Mouse (Mus musculus): ENCODE measurements around the gene Kank1.
A peak's percentile ranks its signal among the peaks of the same experiment; 100 is the strongest.

Gene Kank1

DNA sequence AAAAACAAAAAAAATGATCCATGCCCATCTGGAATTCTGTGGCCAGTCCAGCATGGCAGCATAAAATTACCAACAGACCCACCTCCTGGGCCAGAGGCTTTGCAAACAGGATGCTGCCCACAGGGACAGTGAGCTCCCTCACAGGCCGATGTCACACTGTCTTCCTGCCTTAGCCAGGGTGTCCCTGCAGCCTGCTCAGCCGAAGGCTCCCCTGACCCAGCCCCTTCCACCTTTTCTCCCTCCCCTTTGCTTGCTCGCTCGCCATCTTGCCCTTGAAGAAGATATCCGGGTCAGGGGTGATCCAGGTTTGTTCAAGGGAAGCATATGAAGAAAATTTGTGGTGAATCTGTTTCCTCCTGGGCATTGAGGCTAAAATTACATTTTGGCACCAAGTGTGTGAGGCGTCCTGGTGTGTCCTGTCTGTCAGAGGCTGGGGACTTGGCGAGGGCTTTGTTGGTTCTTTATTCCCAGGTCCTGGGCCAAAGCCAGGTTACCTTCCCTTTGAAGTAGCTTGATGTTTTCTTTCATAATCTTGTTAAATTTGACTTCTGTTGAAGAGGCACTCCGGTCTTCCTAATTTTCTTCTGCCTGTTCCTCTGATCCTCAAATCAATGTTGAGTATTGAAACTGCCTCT lies 121.8 kb downstream of the Kank1 start:
- 0 out of 2 replicates have a peak, but pooled peaks have one; percentile 31 for ATAC-seq (ENCODE audit: insufficient number of reproducible peaks, low FRiP score, low TSS enrichment)

DNA sequence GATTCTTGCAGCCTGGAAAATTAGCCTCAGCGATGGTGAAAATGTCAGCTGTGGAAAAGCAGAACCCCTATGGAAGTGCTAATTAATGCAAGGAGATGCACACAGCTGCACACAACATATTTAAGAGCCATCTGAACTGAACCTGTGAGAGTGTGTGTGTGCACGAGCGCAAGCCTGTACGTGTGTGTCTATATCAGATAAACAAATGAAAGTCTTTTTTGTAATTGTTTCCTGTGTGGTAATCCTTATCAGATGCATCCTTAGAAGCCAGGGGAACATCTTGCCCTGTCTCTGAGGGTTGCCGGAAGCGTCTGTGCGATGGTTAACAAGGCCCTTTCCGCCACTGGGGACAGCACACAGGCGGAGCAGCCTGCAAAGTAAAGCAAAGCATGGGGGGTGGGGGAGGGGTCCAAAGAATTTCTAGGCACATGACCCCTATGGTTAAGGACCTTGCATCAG lies 123.8 kb downstream of the Kank1 start:
- no peak for ATAC-seq (ENCODE audit: insufficient number of reproducible peaks, low FRiP score, low TSS enrichment)

GRCm38 (mm10) chr19:25361956-25362355 lies 125.2 kb downstream of the Kank1 start:
- ATAC-seq (ENCODE audit: insufficient number of reproducible peaks, low FRiP score, low TSS enrichment): no peak

DNA sequence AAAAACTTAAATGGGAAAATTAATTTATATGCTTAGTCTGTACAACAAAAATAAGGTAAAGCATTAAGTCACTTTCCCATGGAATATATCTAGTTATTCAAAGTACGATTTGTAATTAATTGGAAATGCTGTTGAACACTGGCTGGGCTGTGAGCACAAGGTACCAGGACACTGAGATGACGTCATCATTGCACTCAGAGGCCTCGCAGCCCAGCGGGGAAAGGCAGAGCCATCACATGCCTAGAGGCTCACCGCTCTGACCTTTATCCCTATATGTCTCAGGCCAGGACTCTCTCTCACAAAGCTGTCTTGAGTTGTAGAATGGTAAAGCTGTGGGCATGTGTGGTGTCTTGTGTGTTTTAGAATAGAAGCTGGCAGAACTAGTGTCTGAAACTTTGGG lies 128.9 kb downstream of the Kank1 start:
- no peak for ATAC-seq (ENCODE audit: insufficient number of reproducible peaks, low FRiP score, low TSS enrichment)

DNA sequence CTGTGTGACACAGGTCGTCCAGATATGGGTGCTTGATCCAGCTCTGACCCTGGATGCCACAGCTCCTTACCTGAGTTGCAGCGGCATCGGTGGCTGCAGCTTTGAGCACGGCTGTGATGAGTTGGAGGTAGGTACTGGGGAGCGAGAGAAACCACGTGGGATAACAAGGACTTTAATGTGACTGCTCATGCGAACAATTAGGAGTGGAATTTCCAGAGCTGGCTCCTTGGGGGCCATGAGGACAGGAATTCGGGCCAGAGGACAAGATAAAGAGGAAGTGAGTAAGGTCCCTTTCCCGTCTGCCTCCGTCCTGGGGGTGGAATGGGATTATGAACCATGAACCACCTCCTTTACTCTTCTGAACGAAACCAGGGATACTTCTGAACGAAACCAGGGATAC lies 129.8 kb downstream of the Kank1 start:
- no peak for ATAC-seq (ENCODE audit: insufficient number of reproducible peaks, low FRiP score, low TSS enrichment)

- ATAC-seq (ENCODE audit: insufficient number of reproducible peaks, low FRiP score, low TSS enrichment): no peak
Observed at GRCm38 (mm10) chr19:25370428-25370827, 133.7 kb downstream of the Kank1 start.

- ATAC-seq (ENCODE audit: insufficient number of reproducible peaks, low FRiP score, low TSS enrichment): no peak
Observed at GRCm38 (mm10) chr19:25372794-25373193, 136.0 kb downstream of the Kank1 start.

- no peak for ATAC-seq (ENCODE audit: insufficient number of reproducible peaks, low FRiP score, low TSS enrichment)
Observed at GRCm38 (mm10) chr19:25373594-25373993, 136.8 kb downstream of the Kank1 start.

- ATAC-seq (ENCODE audit: insufficient number of reproducible peaks, low FRiP score, low TSS enrichment): no peak
Observed at GRCm38 (mm10) chr19:25374191-25374590, 137.4 kb downstream of the Kank1 start.

DNA sequence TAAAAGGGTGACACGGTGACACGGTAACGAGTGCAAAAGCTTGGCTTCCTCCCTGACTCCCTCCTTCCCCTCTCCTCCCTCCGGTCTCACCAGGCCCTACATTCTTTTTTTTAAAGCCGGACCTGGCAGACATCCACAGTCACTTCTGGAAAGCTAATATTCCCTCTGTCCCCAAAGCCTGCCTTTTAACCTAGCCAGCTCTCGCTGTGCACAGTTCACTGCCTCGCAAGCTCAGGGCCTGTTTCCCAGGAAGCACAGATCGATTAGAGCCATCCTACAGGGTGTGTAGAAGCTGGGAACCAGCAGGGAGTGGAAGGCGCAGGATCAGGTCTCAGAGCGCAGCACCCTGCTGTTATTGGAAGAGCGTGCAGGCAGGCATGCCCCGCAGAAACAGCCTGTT lies 138.2 kb downstream of the Kank1 start:
- ATAC-seq (ENCODE audit: insufficient number of reproducible peaks, low FRiP score, low TSS enrichment): 0 out of 2 replicates have a peak, but pooled peaks have one; percentile 29

DNA sequence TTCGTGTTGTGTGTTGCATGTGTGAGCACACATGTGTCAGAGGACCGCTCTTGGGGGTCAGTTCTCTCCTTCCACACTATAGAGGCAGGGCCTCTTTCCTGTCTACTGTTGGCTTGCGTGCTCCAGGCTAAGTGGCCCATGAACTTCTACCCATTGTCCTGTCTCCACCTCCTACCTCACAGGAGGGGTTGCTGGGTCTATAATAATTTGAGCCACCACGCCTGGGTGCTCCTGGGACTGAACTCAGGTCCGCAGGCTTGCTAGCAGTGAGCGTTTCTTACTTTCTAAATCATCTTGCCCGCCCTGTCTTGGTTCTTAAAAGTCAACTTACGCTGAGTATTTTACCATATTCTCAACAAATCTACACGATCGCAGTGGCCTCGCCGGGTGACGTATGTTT lies 140.1 kb downstream of the Kank1 start:
- ATAC-seq (ENCODE audit: insufficient number of reproducible peaks, low FRiP score, low TSS enrichment): no peak

DNA sequence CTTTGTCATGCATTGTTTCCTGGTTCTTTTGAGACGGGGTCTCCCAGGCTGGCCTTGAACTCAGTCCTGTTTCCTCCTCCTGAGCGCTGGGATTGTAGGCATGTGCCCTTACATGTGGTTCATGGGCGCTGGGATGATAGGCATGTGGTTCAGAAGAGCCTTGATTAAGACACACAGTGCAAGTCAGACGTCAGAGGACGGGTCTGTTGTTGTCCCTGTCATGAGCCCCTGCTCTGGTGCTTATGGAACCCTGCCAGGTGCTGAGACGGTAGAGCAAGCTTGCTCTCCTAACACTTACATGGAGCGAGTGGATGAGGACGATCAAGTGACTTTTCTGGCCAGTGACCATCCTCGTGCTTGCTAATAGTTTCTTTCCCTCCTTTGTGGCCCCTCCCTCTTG lies 143.9 kb downstream of the Kank1 start:
- no peak for ATAC-seq (ENCODE audit: insufficient number of reproducible peaks, low FRiP score, low TSS enrichment)

DNA sequence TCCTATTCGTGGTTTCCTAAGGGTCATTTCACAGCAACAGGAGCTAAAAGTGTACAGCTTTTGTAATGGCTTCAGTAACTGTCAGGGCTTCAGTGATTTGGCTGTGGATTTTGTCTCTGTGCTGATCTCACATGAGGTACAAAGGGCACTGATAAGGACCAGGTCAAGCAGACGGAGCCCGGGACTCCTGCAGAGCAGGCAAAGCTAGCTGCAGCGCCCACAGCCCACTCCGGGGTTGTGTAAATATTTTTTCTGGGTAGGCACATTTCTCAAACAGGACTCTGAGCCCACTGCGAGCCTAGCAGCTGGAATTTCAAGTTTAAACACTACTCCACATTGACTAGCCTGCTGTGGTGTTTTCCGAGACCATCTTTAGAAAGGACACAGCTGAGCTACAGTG lies 145.2 kb downstream of the Kank1 start:
- ATAC-seq (ENCODE audit: insufficient number of reproducible peaks, low FRiP score, low TSS enrichment): no peak

DNA sequence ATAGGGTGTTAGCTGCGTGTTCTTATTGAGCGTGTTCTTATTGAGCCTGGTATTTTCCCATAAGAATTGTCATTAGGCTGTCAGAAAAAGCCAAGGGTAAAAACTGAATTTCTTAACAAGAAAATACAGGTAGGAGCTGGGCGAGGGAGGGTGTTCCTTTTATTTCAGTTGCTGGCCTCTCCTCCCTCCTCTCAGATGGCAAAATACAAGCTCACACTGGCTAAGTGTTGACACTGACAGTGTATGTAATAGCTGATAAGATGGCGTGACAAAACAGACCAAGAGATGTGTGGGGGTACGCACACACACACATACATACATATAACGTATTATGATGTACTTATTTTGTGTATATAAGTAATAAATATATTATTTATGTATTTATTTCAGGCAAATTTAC lies 145.7 kb downstream of the Kank1 start:
- ATAC-seq (ENCODE audit: insufficient number of reproducible peaks, low FRiP score, low TSS enrichment): no peak

- ATAC-seq (ENCODE audit: insufficient number of reproducible peaks, low FRiP score, low TSS enrichment): no peak
Observed at GRCm38 (mm10) chr19:25383386-25384146, 146.8 kb downstream of the Kank1 start.

DNA sequence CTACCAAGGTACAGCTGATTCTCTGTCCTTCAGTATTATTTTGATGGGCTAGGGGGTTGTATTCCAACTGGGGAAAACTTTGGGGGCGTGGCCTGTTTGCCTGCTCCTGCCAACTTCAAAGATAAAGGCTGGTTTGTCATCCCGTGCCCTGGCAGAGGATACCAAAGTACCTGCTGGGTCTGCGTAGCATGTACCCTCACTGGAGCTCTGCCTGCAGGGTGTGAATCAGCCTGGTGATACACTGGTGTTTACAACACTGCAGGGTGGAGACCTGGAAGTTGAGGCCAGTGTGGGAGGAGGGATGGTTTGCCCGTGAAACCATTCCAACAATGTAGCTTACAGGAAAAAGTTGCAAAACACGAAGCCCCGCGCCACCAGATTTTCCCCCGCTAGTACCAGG lies 149.2 kb downstream of the Kank1 start:
- ATAC-seq (ENCODE audit: insufficient number of reproducible peaks, low FRiP score, low TSS enrichment): no peak

- no peak for ATAC-seq (ENCODE audit: insufficient number of reproducible peaks, low FRiP score, low TSS enrichment)
Observed at GRCm38 (mm10) chr19:25386679-25387470, 150.1 kb downstream of the Kank1 start.

GRCm38 (mm10) chr19:25387902-25388301 lies 151.1 kb downstream of the Kank1 start:
- ATAC-seq (ENCODE audit: insufficient number of reproducible peaks, low FRiP score, low TSS enrichment): no peak

DNA sequence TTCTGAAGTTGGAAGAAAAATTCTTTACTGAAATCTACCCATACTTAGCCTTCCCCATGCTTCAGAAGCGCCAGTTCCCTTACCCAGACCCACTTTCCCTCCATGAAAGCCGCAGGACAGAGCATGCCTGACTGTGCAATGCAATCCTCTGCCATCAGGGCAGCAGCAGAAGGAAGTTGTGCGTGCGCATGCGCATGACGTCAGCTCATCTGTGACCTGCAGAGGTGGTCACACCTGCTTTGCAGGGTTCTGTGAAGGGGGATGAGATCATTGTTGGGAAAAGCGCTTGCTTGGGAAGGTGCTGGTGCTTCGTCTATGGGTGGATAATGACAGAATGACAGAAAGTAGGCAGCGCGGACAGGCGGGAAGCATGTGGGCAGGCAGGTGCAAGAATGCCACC lies 155.4 kb downstream of the Kank1 start:
- ATAC-seq (ENCODE audit: insufficient number of reproducible peaks, low FRiP score, low TSS enrichment): no peak

DNA sequence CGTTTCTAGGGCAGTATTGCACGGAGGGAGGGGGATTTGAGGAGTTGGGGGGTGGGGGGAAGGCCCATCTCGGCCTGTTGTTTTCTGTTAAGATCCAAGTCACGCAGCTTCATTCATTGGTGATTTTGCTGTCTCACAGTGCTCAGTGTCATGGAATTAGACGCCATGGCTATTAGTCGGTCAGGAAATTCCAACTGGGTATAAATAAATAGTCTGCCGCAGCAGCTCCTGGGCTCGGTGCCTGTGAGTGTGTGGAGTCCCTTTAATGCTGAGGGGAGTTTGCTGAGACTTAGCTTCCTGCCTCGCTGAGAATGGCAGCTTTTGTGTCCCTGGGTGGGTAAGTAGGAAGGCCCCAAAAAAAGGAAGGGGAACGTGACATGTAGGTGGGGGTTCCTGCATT lies 158.3 kb downstream of the Kank1 start:
- ATAC-seq (ENCODE audit: insufficient number of reproducible peaks, low FRiP score, low TSS enrichment): no peak

DNA sequence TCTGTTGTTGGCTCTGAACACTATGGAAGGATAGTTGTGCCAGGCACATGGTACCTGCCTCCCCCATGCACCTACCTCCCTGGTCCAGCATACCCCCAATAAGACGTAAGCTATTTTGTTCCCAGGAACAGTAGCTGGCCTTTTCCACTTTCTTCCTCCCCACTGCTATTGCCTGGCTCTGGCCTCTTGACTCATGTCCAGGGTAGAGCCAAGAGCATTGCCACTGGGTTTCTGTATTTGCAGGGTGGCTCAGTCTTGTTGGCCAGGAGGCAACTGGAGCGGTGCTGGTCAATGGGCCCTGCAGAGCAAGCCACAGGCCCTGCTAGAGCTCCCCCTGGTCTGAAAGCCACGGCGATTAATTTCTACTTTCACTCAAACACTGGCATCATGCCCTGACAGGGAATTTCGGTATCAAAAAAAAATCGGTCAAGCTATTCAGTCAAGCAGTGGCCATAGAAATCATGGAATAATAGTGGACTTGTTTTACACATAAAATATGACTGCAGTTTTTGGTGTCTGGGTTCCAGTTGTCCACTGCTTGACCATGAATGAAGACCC lies 160.0 kb downstream of the Kank1 start:
- no peak for ATAC-seq (ENCODE audit: insufficient number of reproducible peaks, low FRiP score, low TSS enrichment)
